Mouse (Mus musculus) right cerebral cortex, postnatal 36 days (tissue): ENCODE measurements around the gene Sf3b3.
"Not testable (repeated sequence)": the region's sequence is repeated elsewhere in the genome, so short reads cannot be mapped to it uniquely, and the experiment has no call there.

Experiments
- DNase-seq, 2 experiments: peaks; one replicate each; pipeline ENCODE4 v3.0.0; 2022; ENCODE audit warnings: low spot score in 2 of 2, mixed read lengths in 1 of 2

The Sf3b3 gene

GRCm38 (mm10) chr8:110808495-110809472 lies 37.8 kb downstream of the Sf3b3 start:
- peak in 1 of 2 experiments; percentile 34 for DNase-seq

- no peak for DNase-seq
Measured at GRCm38 (mm10) chr8:110806146-110806545, 40.4 kb downstream of the Sf3b3 start.

- DNase-seq = no peak
Measured at GRCm38 (mm10) chr8:110805669-110806068, 40.9 kb downstream of the Sf3b3 start, which contains the start of gene Il34. Gene Il34 (minus strand): TSS chr8:110805924.

GRCm38 (mm10) chr8:110804825-110805514 lies 41.6 kb downstream of the Sf3b3 start:
- no peak for DNase-seq

GRCm38 (mm10) chr8:110803856-110804255 lies 42.7 kb downstream of the Sf3b3 start:
- no peak for DNase-seq

GRCm38 (mm10) chr8:110802988-110803387 lies 43.6 kb downstream of the Sf3b3 start:
- no peak for DNase-seq

GRCm38 (mm10) chr8:110797086-110797485 lies 49.5 kb downstream of the Sf3b3 start:
- DNase-seq = no peak

GRCm38 (mm10) chr8:110794363-110794965 lies 52.1 kb downstream of the Sf3b3 start:
- no peak for DNase-seq

GRCm38 (mm10) chr8:110793936-110794335 lies 52.7 kb downstream of the Sf3b3 start:
- DNase-seq = no peak

- no peak for DNase-seq
Measured at GRCm38 (mm10) chr8:110793511-110793910, 53.1 kb downstream of the Sf3b3 start.

GRCm38 (mm10) chr8:110792574-110793200 lies 53.9 kb downstream of the Sf3b3 start:
- peak in 1 of 2 experiments; percentile 28 for DNase-seq

GRCm38 (mm10) chr8:110791164-110791563 lies 55.4 kb downstream of the Sf3b3 start:
- no peak for DNase-seq

- DNase-seq = no peak
Measured at GRCm38 (mm10) chr8:110790270-110790669, 56.3 kb downstream of the Sf3b3 start.

- no peak for DNase-seq
Measured at GRCm38 (mm10) chr8:110789571-110789970, 57.0 kb downstream of the Sf3b3 start.

GRCm38 (mm10) chr8:110788981-110789380 lies 57.6 kb downstream of the Sf3b3 start:
- DNase-seq = no peak

- no peak for DNase-seq
Measured at GRCm38 (mm10) chr8:110787411-110787954, 59.1 kb downstream of the Sf3b3 start.

GRCm38 (mm10) chr8:110786934-110787333 lies 59.7 kb downstream of the Sf3b3 start:
- no peak for DNase-seq

GRCm38 (mm10) chr8:110786501-110786900 lies 60.1 kb downstream of the Sf3b3 start:
- not testable (repeated sequence) for DNase-seq

- DNase-seq = no peak
Measured at GRCm38 (mm10) chr8:110785366-110785765, 61.2 kb downstream of the Sf3b3 start.

- peak in 1 of 2 experiments; percentile 33 for DNase-seq
Measured at GRCm38 (mm10) chr8:110779924-110780718, 66.5 kb downstream of the Sf3b3 start.
